Mouse (Mus musculus) ES-E14 (cell line): Measurements from ENCODE around the gene Psg16. TPM values are rescaled to one million over a fixed set of nuclear protein-coding genes. Genes with fewer than 3 reads are reported as not detected.

ENCODE experiments used
- DNase-seq: peaks from one replicate; pipeline ENCODE4 v3.0.0-alpha.2; 2013; ENCODE audit warnings: low read depth, low spot score
- H3K27ac ChIP-seq: 2 replicates; pipeline ENCODE4 v1.5.1; 2012; ENCODE audit warnings: low read depth, mild to moderate bottlenecking, low read length, moderate library complexity, mixed read lengths; ENCODE audit not compliant: poor library complexity, insufficient read depth, severe bottlenecking
- H3K36me3 ChIP-seq: 2 replicates; pipeline ENCODE4 v1.6.1; 2012; ENCODE audit warnings: mild to moderate bottlenecking, low read length, moderate library complexity, mixed read lengths; ENCODE audit not compliant: control insufficient read depth, poor library complexity, insufficient read depth, severe bottlenecking
- H3K4me1 ChIP-seq, 2 experiments: fragments of 150-350 bp in 1 of 2; sonication (generic) in 1 of 2; 2 replicates each; pipeline ENCODE4 v1.6.1; 2012; ENCODE audit warnings: low read length in 2 of 2, mild to moderate bottlenecking in 1 of 2, mixed read lengths in 1 of 2; ENCODE audit not compliant: control insufficient read depth in 2 of 2, insufficient read depth in 2 of 2, poor library complexity in 1 of 2
- H3K4me3 ChIP-seq, 2 experiments: fragments of 150-350 bp in 1 of 2; sonication (generic) in 1 of 2; 2 replicates each; pipeline ENCODE4 v1.5.1; 2012; ENCODE audit warnings: low read length in 2 of 2, low read depth in 1 of 2, mild to moderate bottlenecking in 1 of 2, mixed read lengths in 1 of 2; ENCODE audit not compliant: insufficient read depth in 1 of 2, poor library complexity in 1 of 2, severe bottlenecking in 1 of 2
- H3K9ac ChIP-seq: 2 replicates; pipeline ENCODE4 v1.6.1; 2012; ENCODE audit warnings: low read depth, mild to moderate bottlenecking, low read length, mixed read lengths; ENCODE audit not compliant: poor library complexity, insufficient read depth, severe bottlenecking
- H3K9me3 ChIP-seq: fragments of 150-350 bp; sonication (generic); 2 replicates; pipeline ENCODE4 v1.6.1; 2012; ENCODE audit warnings: low read depth, mild to moderate bottlenecking, low read length; ENCODE audit not compliant: control insufficient read depth, insufficient read depth
- CHD2 ChIP-seq: IDR thresholded peaks from 2 replicates; pipeline ENCODE4 v1.6.1; 2014; ENCODE audit warnings: mild to moderate bottlenecking, low read depth, low read length, inconsistent platforms
- HCFC1 ChIP-seq: IDR thresholded peaks from 2 replicates; pipeline ENCODE4 v1.6.1; 2012; ENCODE audit warnings: low read length, inconsistent platforms, borderline replicate concordance; ENCODE audit not compliant: insufficient read depth
- MAFK ChIP-seq: IDR thresholded peaks from 2 replicates; pipeline ENCODE4 v1.6.1; 2014; ENCODE audit warnings: mild to moderate bottlenecking, low read depth, low read length, inconsistent platforms; ENCODE audit not compliant: insufficient read depth
- ZC3H11A ChIP-seq: IDR thresholded peaks from 2 replicates; pipeline ENCODE4 v1.6.1; 2012; ENCODE audit warnings: low read depth, mild to moderate bottlenecking, inconsistent platforms, low read length, borderline replicate concordance
- ZNF384 ChIP-seq: IDR thresholded peaks from 2 replicates; pipeline ENCODE4 v1.6.1; 2012; ENCODE audit warnings: low read depth, low read length, inconsistent platforms
- in situ Hi-C, 2 experiments: fragments of 600-800 bp; cut with MboI; formaldehyde crosslinking; loops; one replicate each; pipeline ENCODE4 v1.15.1; 2025; ENCODE audit warnings: low sequenced_read_pairs in 2 of 2, inconsistent platforms in 1 of 2; ENCODE audit not compliant: unreplicated experiment in 2 of 2
- total RNA-seq: library from RNA; depleted of rRNA; stranded (reverse); fragments of 300-350 nt; gene quantifications from 2 replicates; pipeline ENCODE4 v1.2.3, GENCODE M21; 2012; rRNA removed

Gene Psg16
- 0.26 and 0.31 TPM in 2 replicates for total RNA-seq

GRCm38 (mm10) chr7:17073904-17074615, at the start of gene Psg16:
Psg16 (plus strand) TSS chr7:17074040.
- DNase-seq = no peak
- Histone ChIP-seq H3K4me1 (peaks cover 0 to 4% of the 10 kb centered on the region in 2 experiments; a peak in 1 of 4 replicates), H3K4me3 (no peak within 1 kb of the TSS), H3K36me3 (no peaks in the 10 kb centered on the region), H3K9me3 (no peaks in the 10 kb centered on the region), H3K27ac (no peak within 1 kb of the TSS), H3K9ac (0 out of 2 replicates have a peak within 1 kb of the TSS, but pooled peaks have one; percentile 2)
- peak; percentile 58; the same call in 1 of the 2 replicates for TF ChIP-seq ZC3H11A
- no peak for TF ChIP-seq MAFK
- in situ Hi-C loops = no loop called here

GRCm38 (mm10) chr7:17024141-17024540, 49.7 kb upstream of the Psg16 start:
- Histone ChIP-seq H3K4me3 (no peak overlapping the region), H3K4me1 (peaks cover 0 to 13% of the 10 kb centered on the region in 2 experiments; a peak in 2 of 4 replicates), H3K27ac (no peak overlapping the region), H3K9me3 (no peaks in the 10 kb centered on the region), H3K36me3 (peaks cover 62% of the 10 kb centered on the region), H3K9ac (no peak overlapping the region)
- in situ Hi-C loops = no loop called here
- TF ChIP-seq HCFC1 (no peak), CHD2 (no peak), ZNF384 (no peak), MAFK (no peak), ZC3H11A (no peak)
- no peak for DNase-seq

GRCm38 (mm10) chr7:17024814-17025504, 48.9 kb upstream of the Psg16 start:
- TF ChIP-seq CHD2 (no peak), MAFK (no peak), HCFC1 (no peak), ZNF384 (no peak), ZC3H11A (no peak)
- peaks cover 54% of the 10 kb centered on the region for H3K36me3 ChIP-seq
- no peak overlapping the region for H3K27ac ChIP-seq
- no peaks in the 10 kb centered on the region for H3K9me3 ChIP-seq
- no peak overlapping the region for H3K4me3 ChIP-seq
- peaks cover 0 to 14% of the 10 kb centered on the region in 2 experiments; a peak in 2 of 4 replicates for H3K4me1 ChIP-seq
- DNase-seq = no peak
- in situ Hi-C loops = no loop called here
- H3K9ac ChIP-seq = no peak overlapping the region

- Histone ChIP-seq H3K9ac (no peak overlapping the region; the same call in 1 of the 2 replicates), H3K27ac (no peak overlapping the region), H3K4me1 (peaks cover 0 to 14% of the 10 kb centered on the region in 2 experiments; a peak in 2 of 4 replicates), H3K36me3 (peaks cover 49% of the 10 kb centered on the region), H3K9me3 (no peaks in the 10 kb centered on the region), H3K4me3 (no peak overlapping the region)
- in situ Hi-C loops = no loop called here
- no peak for DNase-seq
- no peak for TF ChIP-seq CHD2
- TF ChIP-seq HCFC1 = no peak
- TF ChIP-seq ZNF384 = no peak
- TF ChIP-seq MAFK = no peak
- TF ChIP-seq ZC3H11A = no peak
Observed at GRCm38 (mm10) chr7:17025505-17025894, 48.3 kb upstream of the Psg16 start.
